ENCODE assay signal across 31 mouse cellular contexts in genomic region chr17:34099531-34099930, GRCm38 (mm10). TPM values are rescaled to one million over a fixed set of nuclear protein-coding genes. Genes with fewer than 3 reads are reported as not detected.
A peak's percentile ranks its signal among the peaks of the same experiment; 100 is the strongest.
DNase-seq lines count a peak whose midpoint lies in the region; ATAC-seq and TF ChIP-seq lines count a peak whose summit lies in the region.
"Had no signal": no experiment of that assay in that cellular context is flagged by ENCODE, and none has a peak within 500 bp of the region (broad histone marks: within the 10 kb centered on the region; RNA-seq: fewer than 3 reads in every experiment).

No protein-coding gene starts in this region.

- H3K36me3 ChIP-seq in kidney, embryonic 16.5 days (ENCODE audit: insufficient read depth, low read length): no peaks in the 10 kb centered on the region
- H3K36me3 ChIP-seq in kidney, adult 2 months (ENCODE audit: control insufficient read depth, insufficient read depth, low read length): no peaks in the 10 kb centered on the region
- H3K36me3 ChIP-seq: embryonic facial prominence, embryonic 15.5 days; forebrain, embryonic 15.5 days; hindbrain, embryonic 12.5 days; midbrain, embryonic 12.5 days; stomach, embryonic 15.5 days had no signal

- H3K9ac ChIP-seq in kidney, embryonic 16.5 days (replicated peaks; ENCODE audit: low read length): no peak overlapping the region
- H3K9ac ChIP-seq: embryonic facial prominence, embryonic 15.5 days; forebrain, embryonic 15.5 days; hindbrain, embryonic 12.5 days; liver, embryonic 14.5 days; midbrain, embryonic 12.5 days; stomach, embryonic 15.5 days had no signal

- peak; percentile 49 for DNase-seq in kidney, adult 18-20 months
- peak; percentile 68 for DNase-seq in brain, embryonic 14.5 days (ENCODE audit: low read depth)
- DNase-seq in kidney, adult 2 months: peak; percentile 67
- peak; percentile 72 to 73 for DNase-seq in kidney, postnatal 25 days
- no peak for DNase-seq in layer of hippocampus, adult 2 months (ENCODE audit: low spot score in 2 of 2)
- DNase-seq in cerebellum, adult 11 months: no peak
- DNase-seq: cerebellum, adult 2 months; cerebellum, postnatal 14 days; gastrocnemius, adult 2 months; gastrocnemius, postnatal 36 days; heart, adult 18-20 months; heart, postnatal 36 days; layer of hippocampus, postnatal 36 days; left cerebral cortex, postnatal 4 days; liver; lung, adult 2 months; lung, postnatal 4 days; retina, postnatal 1 day; right cerebral cortex, postnatal 14 days had no signal

- H3K27me3 ChIP-seq in kidney, embryonic 16.5 days (ENCODE audit: insufficient read depth, low read length): no peaks in the 10 kb centered on the region
- H3K27me3 ChIP-seq in kidney, adult 2 months (replicated peaks; ENCODE audit: control insufficient read depth, insufficient read depth, low read length): no peaks in the 10 kb centered on the region
- H3K27me3 ChIP-seq: embryonic facial prominence, embryonic 15.5 days; forebrain, embryonic 15.5 days; stomach, embryonic 15.5 days had no signal

- no peak for TF ChIP-seq POLR2A in brain, embryonic 14.5 days (IDR thresholded peaks at IDR 0.05; ENCODE audit: borderline replicate concordance, extremely low read depth, insufficient read depth, insufficient read length, poor library complexity, severe bottlenecking)
- TF ChIP-seq POLR2A in kidney, adult 2 months (IDR thresholded peaks at IDR 0.05; ENCODE audit: low read depth, low read length): no peak

- TF ChIP-seq CTCF in brain, embryonic 14.5 days (IDR thresholded peaks at IDR 0.05; ENCODE audit: borderline replicate concordance, extremely low read depth, insufficient read depth, insufficient read length): no peak
- no peak for TF ChIP-seq CTCF in kidney, adult 2 months (conservative IDR thresholded peaks at IDR 0.05; ENCODE audit: insufficient read depth, insufficient read length, low read depth, low read length)
- TF ChIP-seq CTCF in layer of hippocampus, adult 2 months (conservative IDR thresholded peaks at IDR 0.05): no peak

- H3K9me3 ChIP-seq in kidney, embryonic 16.5 days (ENCODE audit: low read length): no peaks in the 10 kb centered on the region
- H3K9me3 ChIP-seq: embryonic facial prominence, embryonic 15.5 days; forebrain, embryonic 15.5 days; hindbrain, embryonic 12.5 days; midbrain, embryonic 12.5 days; stomach, embryonic 15.5 days had no signal

- H3K4me1 ChIP-seq in kidney, embryonic 16.5 days (ENCODE audit: insufficient read depth, low read length): 0 out of 2 replicates have a peak, but pooled peaks cover 3% of the 10 kb centered on the region
- H3K4me1 ChIP-seq in kidney, adult 2 months (ENCODE audit: control insufficient read depth, insufficient read depth, low read length): peaks cover 8% of the 10 kb centered on the region; the same call in 1 of the 2 replicates
- H3K4me1 ChIP-seq: hindbrain, embryonic 12.5 days; midbrain, embryonic 12.5 days; stomach, embryonic 15.5 days had no signal

- H3K27ac ChIP-seq in kidney, embryonic 16.5 days (ENCODE audit: low read length): no peak overlapping the region
- H3K27ac ChIP-seq in kidney, adult 2 months (ENCODE audit: insufficient read depth, low read depth, low read length): peak overlapping the region; percentile 2; the same call in 1 of the 2 replicates
- H3K27ac ChIP-seq in layer of hippocampus, adult 2 months: no peak overlapping the region
- H3K27ac ChIP-seq: embryonic facial prominence, embryonic 15.5 days; forebrain, embryonic 15.5 days; gastrocnemius, adult 2 months; hindbrain, embryonic 12.5 days; hindbrain, postnatal 0 days; liver, embryonic 14.5 days; midbrain, embryonic 12.5 days; stomach, embryonic 15.5 days had no signal

- H3K4me2 ChIP-seq in kidney, embryonic 16.5 days (replicated peaks; ENCODE audit: low read depth, low read length): no peak overlapping the region
- H3K4me2 ChIP-seq: embryonic facial prominence, embryonic 15.5 days; forebrain, embryonic 15.5 days; heart, embryonic 11.5 days; hindbrain, embryonic 12.5 days; midbrain, embryonic 12.5 days; stomach, embryonic 15.5 days had no signal

- ATAC-seq in kidney, embryonic 16.5 days (ENCODE audit: low FRiP score, low TSS enrichment): no peak
- ATAC-seq: CD4-positive, CD25-positive, alpha-beta regulatory T cell, adult 4 months; forebrain, embryonic 15.5 days; hindbrain, postnatal 0 days had no signal

- no peak overlapping the region for H3K4me3 ChIP-seq in kidney, embryonic 16.5 days (ENCODE audit: low read length)
- H3K4me3 ChIP-seq in kidney, adult 2 months (ENCODE audit: insufficient read depth, low read depth, low read length): no peak overlapping the region
- no peak overlapping the region for H3K4me3 ChIP-seq in layer of hippocampus, adult 2 months
- H3K4me3 ChIP-seq: embryonic facial prominence, embryonic 15.5 days; forebrain, embryonic 15.5 days; gastrocnemius, adult 2 months; hindbrain, embryonic 12.5 days; megakaryocyte, embryonic 14.5 days; midbrain, embryonic 12.5 days; stomach, embryonic 15.5 days had no signal

- 51% methylated on average over 5 of the region's 5 CpGs for WGBS in kidney, embryonic 16.5 days
- 35% methylated on average over 5 of the region's 5 CpGs for WGBS in kidney, adult 2 months

RNA-seq across cellular contexts. Expression of gene H2-Oa, which starts 7.4 kb away (rescaled TPM):
- 0.52 and 0.82 TPM in 2 replicates for polyA plus RNA-seq in kidney, embryonic 16.5 days (2015; fragmentation: Nextera tagmentation; extraction: Ambion mirVana)
- 0.07 and 0.20 TPM in 2 replicates for polyA plus RNA-seq in brain, embryonic 14.5 days (2012; rRNA removed)
- polyA plus RNA-seq in kidney, adult 2 months (2012; rRNA removed): 3.1 and 8.5 TPM in 2 replicates
- under 1 TPM in 1 of 2 experiments, not detected in 1; 0.44 TPM for total RNA-seq in layer of hippocampus, adult 2 months (2021)
- total RNA-seq: gastrocnemius, adult 2 months; gastrocnemius, postnatal 36 days; heart, postnatal 36 days; hindbrain, postnatal 0 days; left cerebral cortex, postnatal 4 days had no signal
- polyA plus RNA-seq: neural tube, embryonic 14.5 days had no signal

RNA-seq across cellular contexts. Expression of gene H2-DMa, which starts 19.8 kb away (rescaled TPM):
- 18.3 and 19.0 TPM in 2 replicates for polyA plus RNA-seq in kidney, embryonic 16.5 days (2015; fragmentation: Nextera tagmentation; extraction: Ambion mirVana)
- 12.0 and 16.4 TPM in 2 replicates for polyA plus RNA-seq in brain, embryonic 14.5 days (2012; rRNA removed)
- 30.1 and 37.1 TPM in 2 replicates for polyA plus RNA-seq in kidney, adult 2 months (2012; rRNA removed)
- total RNA-seq in layer of hippocampus, adult 2 months (2021): 10 to 100 TPM; 26.2 to 33.1 TPM

RNA-seq across cellular contexts. Expression of gene Brd2, which starts 22.9 kb away (rescaled TPM):
- 117 and 134 TPM in 2 replicates for polyA plus RNA-seq in kidney, embryonic 16.5 days (2015; fragmentation: Nextera tagmentation; extraction: Ambion mirVana)
- polyA plus RNA-seq in brain, embryonic 14.5 days (2012; rRNA removed): 186 and 256 TPM in 2 replicates
- polyA plus RNA-seq in kidney, adult 2 months (2012; rRNA removed): 110 and 117 TPM in 2 replicates
- 100 to 1,000 TPM; 196 to 200 TPM for total RNA-seq in layer of hippocampus, adult 2 months (2021)

RNA-seq across cellular contexts. Expression of gene H2-DMb2, which starts 43.6 kb away (rescaled TPM):
- 24.5 and 30.3 TPM in 2 replicates for polyA plus RNA-seq in kidney, embryonic 16.5 days (2015; fragmentation: Nextera tagmentation; extraction: Ambion mirVana)
- 0.18 and 0.40 TPM in 2 replicates for polyA plus RNA-seq in brain, embryonic 14.5 days (2012; rRNA removed)
- 3.2 and 15.6 TPM in 2 replicates for polyA plus RNA-seq in kidney, adult 2 months (2012; rRNA removed)
- under 1 TPM; 0.77 to 0.96 TPM for total RNA-seq in layer of hippocampus, adult 2 months (2021)
- polyA plus RNA-seq: heart, embryonic 11.5 days; hindbrain, embryonic 12.5 days had no signal

RNA-seq across cellular contexts. Expression of gene H2-DMb1, which starts 53.3 kb away (rescaled TPM):
- polyA plus RNA-seq in kidney, embryonic 16.5 days (2015; fragmentation: Nextera tagmentation; extraction: Ambion mirVana): 7.2 and 8.6 TPM in 2 replicates
- 0.82 and 1.1 TPM in 2 replicates for polyA plus RNA-seq in brain, embryonic 14.5 days (2012; rRNA removed)
- 72.3 and 80.5 TPM in 2 replicates for polyA plus RNA-seq in kidney, adult 2 months (2012; rRNA removed)
- 1 to 10 TPM; 1.8 to 2.5 TPM for total RNA-seq in layer of hippocampus, adult 2 months (2021)

Comparison
In these comparisons a context has a peak if more than half of its experiments do, and no peak if none do; other contexts are left out.
1. DNase-seq: peak in kidney, adult 18-20 months (single experiment), brain, embryonic 14.5 days (single experiment), kidney, adult 2 months (single experiment) and kidney, postnatal 25 days (2 of 2); none in layer of hippocampus, adult 2 months (0 of 2) and cerebellum, adult 11 months (single experiment).